Mouse (Mus musculus) megakaryocyte, embryonic 14.5 days (primary cell): ENCODE measurements at regions not wholly inside any gene's neighbourhood (a gene's known extent, or its start where the extent isn't known, plus 50 kb on each side); places are given as distances from the start of the nearest gene placed in this dataset.

Source experiments
- FLI1 ChIP-seq: IDR thresholded peaks from 2 replicates; pipeline ENCODE4 v1.6.1; 2012; ENCODE audit warnings: low read length, inconsistent platforms, mixed read lengths
- GATA1 ChIP-seq: IDR thresholded peaks from 3 replicates; pipeline ENCODE4 v1.6.1; 2012; ENCODE audit warnings: mixed read lengths, low read length, inconsistent platforms, borderline replicate concordance

DNA sequence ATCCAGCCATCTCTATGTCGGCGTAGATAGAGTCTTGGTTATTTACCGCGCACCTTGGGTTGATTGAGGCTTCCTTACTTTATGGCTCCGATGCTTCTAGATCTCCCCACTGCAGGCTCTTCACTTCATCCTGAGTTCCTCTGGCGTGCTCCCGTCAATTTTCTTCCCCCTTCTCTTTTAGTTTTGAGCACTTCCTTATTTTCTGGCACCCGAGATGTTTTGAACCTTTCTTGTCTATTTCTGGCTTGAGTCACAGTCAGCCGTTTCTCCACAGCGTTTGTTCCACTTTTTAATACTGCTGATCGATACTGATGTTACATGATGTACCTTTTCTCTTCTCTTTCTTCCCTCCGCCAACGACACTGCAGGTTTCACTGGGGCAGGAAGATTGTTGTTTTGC, 106.0 kb upstream of the Teddm2 start:
- TF ChIP-seq GATA1: no peak
- TF ChIP-seq FLI1: no peak
